Mouse (Mus musculus) embryo, embryonic 11.5 days (tissue): Measurements from ENCODE around the gene Cops9.

Source experiments
- DNase-seq: peaks from one replicate; pipeline ENCODE4 v3.0.0-alpha.2; 2012; ENCODE audit warnings: low read depth, low spot score

Cops9 gene

GRCm38 (mm10) chr1:92596019-92596418 lies 45.8 kb downstream of the Cops9 start:
- no peak for DNase-seq

- no peak for DNase-seq
Observed at GRCm38 (mm10) chr1:92594111-92594510, 47.7 kb downstream of the Cops9 start, which contains the start of gene Olfr1411. Gene Olfr1411, plus strand, starts transcription at chr1:92594411.
